Mouse (Mus musculus) bone marrow macrophage, adult 2 months (primary cell): ENCODE measurements around the gene AU021092.
"Not testable (repeated sequence)": the region's sequence is repeated elsewhere in the genome, so short reads cannot be mapped to it uniquely, and the experiment has no call there.

ENCODE experiments used
- CTCF ChIP-seq: IDR thresholded peaks from 2 replicates; pipeline ENCODE4 v1.5.1; 2012; ENCODE audit warnings: low read depth, mild to moderate bottlenecking, low read length, moderate library complexity
- POLR2A ChIP-seq: IDR thresholded peaks from 2 replicates; pipeline ENCODE4 v1.6.1; 2012; ENCODE audit warnings: mild to moderate bottlenecking, low read depth, low read length, borderline replicate concordance

DNA sequence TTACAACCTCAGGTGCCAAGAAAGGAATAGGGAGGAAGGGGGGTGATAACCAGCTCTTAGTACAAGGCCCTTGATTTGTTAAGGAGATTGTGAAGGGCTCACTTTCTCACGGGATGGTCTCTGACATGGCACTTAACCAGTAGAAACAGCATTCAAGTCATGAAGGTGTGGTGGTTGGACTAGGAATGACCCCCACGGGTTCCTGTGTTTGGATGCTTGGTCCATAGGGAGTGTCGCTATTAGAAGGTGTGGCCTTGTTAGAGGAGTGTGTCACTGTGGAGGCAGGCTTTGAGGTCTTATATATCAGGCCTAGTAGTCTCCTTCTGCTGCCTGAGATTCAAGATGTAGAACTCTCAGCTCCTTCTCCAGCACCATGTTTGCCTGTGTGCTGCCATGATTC is 6.0 kb upstream of the AU021092 start:
- TF ChIP-seq CTCF, POLR2A: not testable (repeated sequence)
